Mouse (Mus musculus) ES-E14 (cell line): Measurements from ENCODE around the gene Etfa.

Experiments used
- CHD2 ChIP-seq: IDR thresholded peaks from 2 replicates; pipeline ENCODE4 v1.6.1; 2014; ENCODE audit warnings: mild to moderate bottlenecking, low read depth, low read length, inconsistent platforms
- HCFC1 ChIP-seq: IDR thresholded peaks from 2 replicates; pipeline ENCODE4 v1.6.1; 2012; ENCODE audit warnings: low read length, inconsistent platforms, borderline replicate concordance; ENCODE audit not compliant: insufficient read depth
- MAFK ChIP-seq: IDR thresholded peaks from 2 replicates; pipeline ENCODE4 v1.6.1; 2014; ENCODE audit warnings: mild to moderate bottlenecking, low read depth, low read length, inconsistent platforms; ENCODE audit not compliant: insufficient read depth
- ZC3H11A ChIP-seq: IDR thresholded peaks from 2 replicates; pipeline ENCODE4 v1.6.1; 2012; ENCODE audit warnings: low read depth, mild to moderate bottlenecking, inconsistent platforms, low read length, borderline replicate concordance
- ZNF384 ChIP-seq: IDR thresholded peaks from 2 replicates; pipeline ENCODE4 v1.6.1; 2012; ENCODE audit warnings: low read depth, low read length, inconsistent platforms

DNA sequence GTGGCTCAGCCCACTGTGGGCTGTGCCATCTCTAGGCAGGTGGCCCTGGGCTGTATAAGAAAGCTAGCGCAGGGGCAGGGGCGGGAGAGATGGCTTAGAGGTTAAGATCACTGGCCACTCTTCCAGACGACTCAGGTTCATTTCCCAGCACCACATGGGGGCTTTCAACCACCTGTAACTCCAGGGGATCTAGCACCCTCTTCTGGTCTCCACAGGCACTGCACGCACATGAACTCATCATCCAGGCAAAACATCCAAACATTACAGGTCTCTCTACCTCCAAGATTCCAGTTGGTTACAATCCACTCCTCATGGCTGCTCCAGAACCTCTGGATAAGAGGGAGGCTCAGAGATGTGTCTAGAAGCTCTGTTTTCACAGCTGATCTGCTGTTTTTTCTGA lies 13.7 kb upstream of the Etfa start:
- TF ChIP-seq ZNF384, result no peak
- TF ChIP-seq HCFC1, result no peak
- peak; percentile 75; the same call in 1 of the 2 replicates for TF ChIP-seq ZC3H11A
- no peak for TF ChIP-seq CHD2
- no peak for TF ChIP-seq MAFK
